Mouse (Mus musculus): ENCODE data around the gene Pfkp. TPM values are rescaled to one million over a fixed set of nuclear protein-coding genes. Genes with fewer than 3 reads are reported as not detected.

Gene Pfkp
- polyA plus RNA-seq (2021; fragmentation: Nextera tagmentation): 101 and 112 TPM in 2 replicates
- long read RNA-seq, experiment 1, full-length matches to known transcripts: 256 of 359 reads
- long read RNA-seq, experiment 1, partial matches to known transcripts: 84 of 359 reads
- long read RNA-seq, experiment 1, other reads (novel, unspliced or antisense): 19 of 359 reads
- long read RNA-seq, experiment 2, full-length matches to known transcripts: 1,144 of 1,259 reads
- long read RNA-seq, experiment 2, partial matches to known transcripts: 55 of 1,259 reads
- long read RNA-seq, experiment 2, other reads (novel, unspliced or antisense): 60 of 1,259 reads

DNA sequence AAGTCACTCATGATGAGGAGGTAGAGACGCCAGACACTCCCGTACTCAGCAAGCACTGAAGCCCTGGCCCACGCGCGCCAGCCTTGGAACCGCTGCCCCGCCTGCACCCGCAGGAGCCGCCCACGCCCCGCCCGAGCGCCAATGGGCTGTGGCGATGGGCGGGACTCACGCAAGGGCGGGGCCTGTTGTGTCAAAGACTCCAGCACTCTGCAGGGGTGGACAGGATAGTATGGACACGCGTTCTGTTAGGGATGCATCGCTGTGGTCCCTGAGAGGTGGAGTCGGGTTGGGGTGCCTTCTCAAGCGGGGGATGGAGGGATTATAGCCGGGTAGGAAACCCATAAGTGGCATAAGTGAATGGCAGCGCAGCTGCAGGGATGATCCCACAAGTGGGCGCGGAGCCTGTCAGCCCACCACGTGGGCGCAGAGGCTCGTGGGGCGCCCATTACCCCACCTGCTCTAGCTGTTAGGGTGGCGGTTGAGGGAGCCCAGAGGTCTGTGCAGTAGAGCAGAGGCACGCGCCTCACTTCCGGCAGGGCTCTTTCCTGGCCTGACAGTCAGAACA, at the start of gene Pfkp:
Gene Pfkp, minus strand, starts transcription at position 109 of the 565 bp plus-strand sequence.

Other genes with a start within 250 kb of the Pfkp start
- 22.7 and 23.9 TPM in 2 replicates for gene Pitrm1, start 100.6 kb downstream of the Pfkp start, polyA plus RNA-seq (2021; fragmentation: Nextera tagmentation)